Mouse (Mus musculus) G1E (cell line): ENCODE results near the gene Slc25a13.

Experiments used
- CTCF ChIP-seq: IDR thresholded peaks from 2 replicates; pipeline ENCODE4 v1.5.1; 2012; ENCODE audit warnings: low read depth, low read length, inconsistent platforms, mixed read lengths
- GATA1 ChIP-seq: IDR thresholded peaks from 2 replicates; pipeline ENCODE4 v1.6.1; 2012; ENCODE audit warnings: borderline replicate concordance, low read length, inconsistent platforms, mixed read lengths
- POLR2AphosphoS5 ChIP-seq: IDR thresholded peaks from 2 replicates; pipeline ENCODE4 v1.6.1; 2012; ENCODE audit warnings: low read depth, low read length, inconsistent platforms; ENCODE audit not compliant: insufficient replicate concordance
- TAL1 ChIP-seq: conservative IDR thresholded peaks from 2 replicates; pipeline ENCODE4 v1.6.1; 2012; ENCODE audit warnings: low read depth, low read length, inconsistent platforms, mixed read lengths

- TF ChIP-seq TAL1 (no peak), CTCF (no peak), GATA1 (no peak), POLR2AphosphoS5 (no peak)
These were observed 104.0 kb downstream of the Slc25a13 start for GRCm38 (mm10) chr6:6112767-6113528.
